Mouse (Mus musculus): ENCODE data around the gene H2-Oa.

Gene H2-Oa

DNA sequence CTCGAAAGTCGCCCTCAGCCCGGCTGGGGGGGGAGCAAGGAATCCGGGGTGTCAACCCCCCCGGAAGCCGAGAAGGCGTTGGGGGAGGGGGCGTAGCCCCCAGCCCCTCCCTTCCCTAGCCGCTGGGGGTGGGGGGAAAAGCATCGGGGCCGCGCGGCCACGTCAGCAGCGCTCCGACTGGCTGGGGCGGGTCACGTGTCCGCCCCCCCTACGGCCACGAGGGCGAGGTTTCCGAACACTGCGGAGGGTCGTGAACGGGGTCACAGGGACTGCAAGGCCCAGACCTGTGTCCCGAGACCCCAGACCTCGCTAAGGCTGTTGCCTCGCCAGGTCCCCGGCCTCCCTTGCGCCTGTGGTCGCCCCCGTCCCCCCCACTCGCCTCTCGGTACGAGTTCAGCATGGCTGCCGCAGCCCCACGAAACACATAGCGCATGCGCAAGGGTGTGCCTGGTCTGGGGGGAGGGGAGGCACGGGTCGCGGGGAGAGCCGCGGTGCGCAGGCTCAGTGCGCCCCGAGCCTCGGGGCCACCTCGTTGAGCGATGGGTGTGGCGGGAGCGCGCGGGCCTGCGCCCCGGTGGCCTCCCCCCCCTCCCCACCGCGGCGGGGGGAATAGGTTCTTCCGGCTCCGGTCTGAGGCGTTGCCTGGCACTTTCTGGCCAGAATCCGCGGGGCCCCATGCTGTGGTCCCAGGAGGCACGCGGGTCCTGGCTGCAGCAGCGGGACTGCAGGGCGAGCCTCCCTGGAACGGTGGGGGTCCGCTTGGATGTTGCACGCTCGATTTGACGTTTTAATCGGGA lies 30.2 kb downstream of the H2-Oa start, which contains the start of gene Brd2:
Gene Brd2, minus strand, starts transcription at position 447 of the 797 bp plus-strand sequence.
- peak; percentile 98 for DNase-seq (ENCODE audit: low spot score)

- DNase-seq (ENCODE audit: low spot score): no peak
These were observed 31.0 kb downstream of the H2-Oa start for GRCm38 (mm10) chr17:34123111-34123510.

DNA sequence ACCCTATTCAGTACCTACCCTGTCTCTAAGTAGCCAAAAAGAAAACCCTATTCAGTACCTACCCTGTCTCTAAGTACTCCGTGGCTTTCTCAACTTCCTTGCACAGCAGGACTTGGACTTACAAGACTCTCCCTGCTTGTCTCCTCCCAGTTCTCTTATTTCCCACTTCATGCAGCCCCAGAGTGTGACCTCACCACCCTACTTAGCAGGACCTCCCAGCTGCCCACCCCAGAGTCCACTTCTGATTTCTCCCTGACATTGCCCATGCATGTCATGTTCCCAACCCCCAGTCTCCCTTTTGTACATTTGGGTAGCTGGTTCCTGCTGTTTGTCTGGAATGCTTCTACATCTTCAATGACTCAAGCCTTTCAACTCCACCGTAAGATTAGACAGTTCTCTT lies 31.4 kb downstream of the H2-Oa start:
- no peak for DNase-seq (ENCODE audit: low spot score)

GRCm38 (mm10) chr17:34124649-34125048 lies 32.5 kb downstream of the H2-Oa start:
- no peak for DNase-seq (ENCODE audit: low spot score)

DNA sequence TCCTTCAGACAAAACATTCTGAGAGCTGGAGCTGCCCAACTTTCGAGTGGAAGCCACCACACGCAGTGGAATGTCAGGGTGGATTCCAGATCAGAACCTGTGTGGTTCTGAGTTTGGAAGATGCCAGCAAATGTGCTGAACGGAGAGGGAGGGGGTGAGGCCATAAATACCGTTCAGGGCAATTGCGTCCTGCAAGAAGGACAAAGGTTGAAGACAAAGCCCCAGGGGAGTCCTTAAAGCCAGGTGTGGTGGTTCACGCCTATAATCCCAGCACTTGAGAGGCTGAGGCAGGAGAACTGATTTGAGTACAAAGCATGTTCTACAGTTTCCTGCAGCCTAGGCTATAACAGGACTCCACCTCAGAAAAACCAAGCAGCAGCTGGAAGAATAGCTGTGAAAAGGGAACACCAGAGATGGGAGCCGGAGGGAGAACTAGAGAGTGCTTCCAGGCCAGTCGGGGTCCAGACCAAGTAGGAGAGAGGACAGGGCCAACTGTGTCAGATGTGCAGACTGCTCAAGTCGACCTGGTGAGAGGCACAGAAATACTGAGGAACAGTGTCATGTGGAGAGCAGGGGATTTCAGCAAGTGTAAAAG lies 34.8 kb downstream of the H2-Oa start:
- DNase-seq (ENCODE audit: low spot score): no peak

- DNase-seq (ENCODE audit: low spot score): no peak
These were observed 35.3 kb downstream of the H2-Oa start for GRCm38 (mm10) chr17:34127475-34127874.

DNA sequence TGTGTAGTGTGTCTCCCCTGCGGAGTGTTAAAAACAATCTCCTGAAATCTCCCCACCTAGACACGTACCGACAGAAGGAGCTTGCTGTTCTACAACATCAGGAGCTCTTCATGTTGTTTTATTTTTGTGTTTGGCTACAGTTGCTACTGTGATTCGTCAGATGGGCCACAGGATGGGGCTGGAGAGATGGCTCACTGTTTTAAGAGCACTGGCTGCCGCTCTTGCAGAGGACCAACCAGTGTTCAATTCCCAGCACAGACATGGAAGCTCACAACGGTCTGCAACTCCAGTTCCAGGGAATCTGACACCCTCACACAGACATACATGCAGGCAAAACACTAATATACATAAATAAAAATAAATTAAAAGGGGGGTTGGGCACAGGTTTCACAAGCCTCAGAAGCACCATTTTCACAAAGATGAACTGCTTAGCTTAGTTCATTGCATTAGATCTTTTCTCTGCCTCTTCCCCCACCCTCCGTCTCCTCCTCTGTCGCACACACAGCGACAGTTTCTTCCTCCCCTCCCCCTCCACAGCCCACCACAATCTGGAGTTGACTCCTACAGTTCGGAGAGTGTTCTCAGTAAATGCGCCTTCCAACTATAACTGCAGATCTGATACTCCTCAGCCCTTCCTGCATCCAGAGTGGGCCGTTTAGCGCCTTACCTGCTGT lies 36.3 kb downstream of the H2-Oa start:
- DNase-seq (ENCODE audit: low spot score): no peak

- DNase-seq (ENCODE audit: low spot score): no peak
These were observed 37.0 kb downstream of the H2-Oa start for GRCm38 (mm10) chr17:34128944-34129791.

DNA sequence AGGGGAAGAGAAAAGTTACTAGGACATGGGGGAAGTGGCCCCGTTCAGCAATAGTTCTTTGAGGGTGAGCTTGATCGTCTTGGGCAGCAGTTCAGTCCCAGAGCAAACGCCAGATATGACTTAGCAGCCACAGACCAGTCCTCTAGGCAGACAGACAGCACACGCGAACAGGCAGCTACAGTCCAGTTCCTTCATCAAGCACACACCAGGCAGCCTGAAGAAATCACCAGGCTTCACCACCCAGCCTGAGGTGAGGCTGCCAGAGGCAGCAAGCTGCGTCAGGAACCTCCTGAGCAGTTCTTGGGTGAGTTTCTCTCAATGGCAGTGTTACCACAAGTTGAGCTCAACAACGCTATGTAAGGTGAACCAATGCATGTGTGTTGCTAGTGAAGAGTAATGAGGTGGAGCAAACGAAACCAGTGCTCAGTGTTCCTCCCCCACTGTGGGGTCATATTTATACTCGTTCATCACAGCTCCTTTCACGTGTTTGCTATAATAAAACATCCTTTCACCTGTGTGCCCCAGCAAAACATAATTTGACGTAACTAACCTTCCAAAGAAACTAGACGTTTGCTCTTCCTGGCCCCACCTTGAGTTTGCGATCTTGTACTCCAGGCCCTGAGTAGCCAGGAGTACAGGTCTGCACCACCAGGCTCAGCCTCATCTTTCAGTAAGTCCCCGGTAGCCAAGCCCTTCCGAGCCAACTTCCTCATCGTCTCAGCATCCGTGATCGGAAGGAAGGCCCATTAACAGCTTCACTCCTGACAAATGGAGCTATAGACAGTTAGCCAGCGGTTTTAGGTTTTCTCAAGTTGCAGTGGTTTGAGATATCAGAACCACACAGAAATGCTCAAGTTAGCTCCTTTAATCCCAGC lies 38.2 kb downstream of the H2-Oa start:
- no peak for DNase-seq (ENCODE audit: low spot score)

DNA sequence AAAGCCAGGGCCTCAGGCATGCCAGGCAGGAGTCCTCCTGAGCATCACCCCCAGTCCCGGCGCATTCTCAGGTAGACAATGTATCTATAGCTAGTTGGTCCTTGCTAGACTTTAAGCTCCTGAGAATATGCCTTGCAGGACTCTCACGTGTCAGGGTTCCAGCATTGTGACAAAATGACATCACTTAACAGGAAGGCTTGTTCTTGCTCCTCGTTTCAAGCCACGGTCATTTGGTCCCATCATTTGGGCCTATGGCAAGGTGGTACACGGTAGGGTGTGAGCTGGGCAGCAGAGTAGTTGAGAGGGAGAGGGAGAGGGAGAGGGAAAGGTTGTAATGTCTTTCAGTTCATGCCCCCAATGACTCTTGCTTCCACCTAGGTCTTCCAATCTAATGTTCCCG lies 39.8 kb downstream of the H2-Oa start:
- DNase-seq (ENCODE audit: low spot score): no peak

DNA sequence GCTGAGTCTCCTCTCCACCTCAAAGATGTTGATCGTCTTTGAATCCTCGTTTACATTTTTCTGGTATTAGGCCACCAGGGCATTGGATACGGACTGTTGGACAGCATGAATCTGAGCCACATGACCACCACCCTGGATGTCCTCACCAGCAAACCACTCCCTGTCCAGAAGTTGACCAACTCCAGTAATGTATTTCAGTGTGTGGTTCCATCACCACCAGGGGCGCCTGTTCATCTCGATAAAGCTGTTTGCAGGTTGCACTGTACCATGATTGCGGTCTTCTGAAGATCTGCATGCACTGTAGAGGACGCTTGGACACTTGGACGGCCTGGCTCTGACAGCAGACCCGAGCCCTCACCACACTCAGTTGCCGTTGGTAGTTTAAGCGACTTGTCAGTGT lies 41.1 kb downstream of the H2-Oa start:
- DNase-seq (ENCODE audit: low spot score): no peak

DNA sequence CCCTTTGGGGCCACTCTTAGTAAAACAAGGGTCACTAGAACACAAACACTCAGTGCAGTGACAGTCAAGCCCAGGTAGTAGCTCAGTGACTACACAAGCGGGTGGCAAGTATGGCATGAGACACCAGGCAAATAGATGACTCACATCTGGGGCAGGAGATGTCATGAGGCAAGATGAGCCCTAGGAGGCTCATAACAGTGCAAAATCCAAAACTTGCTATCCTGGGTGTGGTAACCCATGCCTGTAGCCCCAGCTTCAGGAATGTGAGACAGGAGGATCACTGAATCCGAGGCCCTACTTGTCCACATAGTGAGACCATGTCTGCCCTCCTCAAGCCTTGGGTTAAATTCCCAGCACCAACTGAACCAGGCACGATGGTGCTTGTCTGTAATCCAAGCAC lies 42.3 kb downstream of the H2-Oa start:
- DNase-seq (ENCODE audit: low spot score): no peak

- peak; percentile 100 for DNase-seq (ENCODE audit: low spot score)
These were observed 43.4 kb downstream of the H2-Oa start for GRCm38 (mm10) chr17:34135297-34136224.

- DNase-seq (ENCODE audit: low spot score): no peak
These were observed 45.5 kb downstream of the H2-Oa start for GRCm38 (mm10) chr17:34137601-34138000.

DNA sequence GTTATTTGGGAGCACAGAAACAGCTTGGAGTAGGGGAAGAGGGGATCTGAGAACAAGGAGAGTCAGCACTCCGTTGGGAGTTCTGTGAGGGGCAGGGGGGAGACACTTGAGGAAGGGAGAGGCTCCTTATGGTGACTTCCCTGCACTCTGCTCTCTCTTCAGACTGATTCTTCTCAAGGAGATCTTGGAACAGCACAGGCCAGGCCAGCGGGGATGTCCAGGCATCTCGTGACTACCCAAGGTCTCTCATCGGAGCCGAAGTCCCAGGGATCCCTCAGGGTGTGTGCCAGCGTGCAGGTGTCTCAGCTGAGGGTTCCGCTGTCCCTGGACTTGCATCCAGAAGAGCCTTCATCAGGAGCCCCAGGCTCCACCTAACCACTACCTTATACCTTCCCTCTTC lies 46.5 kb downstream of the H2-Oa start:
- no peak for DNase-seq (ENCODE audit: low spot score)

- no peak for DNase-seq (ENCODE audit: low spot score)
These were observed 47.3 kb downstream of the H2-Oa start for GRCm38 (mm10) chr17:34139416-34139815.

- no peak for DNase-seq (ENCODE audit: low spot score)
These were observed 48.1 kb downstream of the H2-Oa start for GRCm38 (mm10) chr17:34140240-34140639.

GRCm38 (mm10) chr17:34141448-34141847 lies 49.3 kb downstream of the H2-Oa start:
- no peak for DNase-seq (ENCODE audit: low spot score)

GRCm38 (mm10) chr17:34142456-34143010 lies 50.4 kb downstream of the H2-Oa start:
- no peak for DNase-seq (ENCODE audit: low spot score)

GRCm38 (mm10) chr17:34143033-34143432 lies 50.9 kb downstream of the H2-Oa start, which contains the start of gene H2-DMb2:
Gene H2-DMb2, plus strand, starts transcription at chr17:34143307.
- DNase-seq (ENCODE audit: low spot score): no peak

Measured in urinary bladder, postnatal 25 days (tissue).